Mouse (Mus musculus): ENCODE data around the gene Ank2. TPM values are rescaled to one million over a fixed set of nuclear protein-coding genes. Genes with fewer than 3 reads are reported as not detected.

Ank2 gene
- polyA plus RNA-seq, 1 experiment from 2014 or later, result 5.1 TPM

GRCm38 (mm10) chr3:126962326-126962725, 536.8 kb downstream of the Ank2 start:
- DNase-seq, result no peak
- 91% methylated on average over 8 of the region's 8 CpGs for WGBS (ENCODE audit: insufficient replicate concordance)
- no peak for ATAC-seq

GRCm38 (mm10) chr3:126952698-126953097, 546.5 kb downstream of the Ank2 start:
- H3K36me3 ChIP-seq (replicated peaks; ENCODE audit: insufficient read depth, low read length), result peaks cover 2% of the 10 kb centered on the region; the same call in 1 of the 2 replicates
- no peaks in the 10 kb centered on the region for H3K9me3 ChIP-seq (ENCODE audit: low read length)
- no peak for DNase-seq
- TF ChIP-seq EP300 (IDR thresholded peaks at IDR 0.05; ENCODE audit: low read depth), result no peak
- TF ChIP-seq CTCF (IDR thresholded peaks at IDR 0.05; ENCODE audit: low read depth), result no peak
- WGBS (ENCODE audit: insufficient replicate concordance), result 38% methylated on average over 1 of the region's 1 CpGs
- no peak overlapping the region for H3K4me3 ChIP-seq (ENCODE audit: low read depth, low read length)
- no peaks in the 10 kb centered on the region for H3K27me3 ChIP-seq (ENCODE audit: insufficient read depth, low read length)
- no peak overlapping the region for H3K27ac ChIP-seq (ENCODE audit: low read depth)
- ATAC-seq, result no peak
- H3K4me2 ChIP-seq (ENCODE audit: low read depth, low read length), result no peak overlapping the region
- no peaks in the 10 kb centered on the region for H3K4me1 ChIP-seq (ENCODE audit: insufficient read depth)
- H3K9ac ChIP-seq (replicated peaks), result no peak overlapping the region

More at GRCm38 (mm10) chr3:126962326-126962725, 536.8 kb downstream of the Ank2 start:
- TF ChIP-seq CTCF (IDR thresholded peaks at IDR 0.05; ENCODE audit: low read depth) (no peak), EP300 (IDR thresholded peaks at IDR 0.05; ENCODE audit: low read depth) (no peak)
- H3K9ac ChIP-seq (replicated peaks), result no peak overlapping the region
- H3K9me3 ChIP-seq (ENCODE audit: low read length), result no peaks in the 10 kb centered on the region
- no peak overlapping the region for H3K4me2 ChIP-seq (ENCODE audit: low read depth, low read length)
- no peaks in the 10 kb centered on the region for H3K27me3 ChIP-seq (ENCODE audit: insufficient read depth, low read length)
- peaks cover 4% of the 10 kb centered on the region; the same call in 1 of the 2 replicates for H3K36me3 ChIP-seq (replicated peaks; ENCODE audit: insufficient read depth, low read length)
- H3K4me3 ChIP-seq (ENCODE audit: low read depth, low read length), result no peak overlapping the region
- no peaks in the 10 kb centered on the region for H3K4me1 ChIP-seq (ENCODE audit: insufficient read depth)
- no peak overlapping the region for H3K27ac ChIP-seq (ENCODE audit: low read depth)

- H3K4me2 ChIP-seq (ENCODE audit: low read depth, low read length), result no peak overlapping the region
- no peaks in the 10 kb centered on the region for H3K9me3 ChIP-seq (ENCODE audit: low read length)
- H3K4me1 ChIP-seq (ENCODE audit: insufficient read depth), result no peaks in the 10 kb centered on the region
- no peak for TF ChIP-seq CTCF (IDR thresholded peaks at IDR 0.05; ENCODE audit: low read depth)
- H3K4me3 ChIP-seq (ENCODE audit: low read depth, low read length), result no peak overlapping the region
- H3K27me3 ChIP-seq (ENCODE audit: insufficient read depth, low read length), result no peaks in the 10 kb centered on the region
- H3K27ac ChIP-seq (ENCODE audit: low read depth), result no peak overlapping the region
- DNase-seq (no peak), ATAC-seq (no peak)
- H3K36me3 ChIP-seq (replicated peaks; ENCODE audit: insufficient read depth, low read length), result peaks cover 3% of the 10 kb centered on the region; the same call in 1 of the 2 replicates
- 87% methylated on average over 10 of the region's 10 CpGs for WGBS (ENCODE audit: insufficient replicate concordance)
- no peak overlapping the region for H3K9ac ChIP-seq (replicated peaks)
Observed at GRCm38 (mm10) chr3:126946591-126946990, 552.6 kb downstream of the Ank2 start.

- no peak overlapping the region for H3K4me3 ChIP-seq (ENCODE audit: low read depth, low read length)
- TF ChIP-seq EP300 (IDR thresholded peaks at IDR 0.05; ENCODE audit: low read depth) (no peak), CTCF (IDR thresholded peaks at IDR 0.05; ENCODE audit: low read depth) (no peak)
- peaks cover 3% of the 10 kb centered on the region; the same call in 1 of the 2 replicates for H3K36me3 ChIP-seq (replicated peaks; ENCODE audit: insufficient read depth, low read length)
- H3K4me2 ChIP-seq (ENCODE audit: low read depth, low read length), result no peak overlapping the region
- no peaks in the 10 kb centered on the region for H3K9me3 ChIP-seq (ENCODE audit: low read length)
- no peaks in the 10 kb centered on the region for H3K4me1 ChIP-seq (ENCODE audit: insufficient read depth)
- WGBS (ENCODE audit: insufficient replicate concordance), result 36% methylated on average over 4 of the region's 4 CpGs
- no peak for DNase-seq
- no peak for ATAC-seq
- no peak overlapping the region for H3K9ac ChIP-seq (replicated peaks)
- H3K27ac ChIP-seq (ENCODE audit: low read depth), result no peak overlapping the region
- H3K27me3 ChIP-seq (ENCODE audit: insufficient read depth, low read length), result no peaks in the 10 kb centered on the region
Observed at GRCm38 (mm10) chr3:126944838-126945237, 554.3 kb downstream of the Ank2 start.

- Histone ChIP-seq H3K9ac (replicated peaks) (no peak overlapping the region), H3K4me2 (ENCODE audit: low read depth, low read length) (no peak overlapping the region), H3K9me3 (ENCODE audit: low read length) (no peaks in the 10 kb centered on the region), H3K36me3 (replicated peaks; ENCODE audit: insufficient read depth, low read length) (peaks cover 3% of the 10 kb centered on the region; the same call in 1 of the 2 replicates), H3K4me3 (ENCODE audit: low read depth, low read length) (no peak overlapping the region), H3K27me3 (ENCODE audit: insufficient read depth, low read length) (no peaks in the 10 kb centered on the region), H3K4me1 (ENCODE audit: insufficient read depth) (no peaks in the 10 kb centered on the region), H3K27ac (ENCODE audit: low read depth) (no peak overlapping the region)
- DNase-seq (no peak), ATAC-seq (no peak)
- WGBS (ENCODE audit: insufficient replicate concordance), result 77% methylated on average over 10 of the region's 11 CpGs
- TF ChIP-seq CTCF (IDR thresholded peaks at IDR 0.05; ENCODE audit: low read depth) (no peak), EP300 (IDR thresholded peaks at IDR 0.05; ENCODE audit: low read depth) (no peak)
Observed at GRCm38 (mm10) chr3:126944081-126944480, 555.1 kb downstream of the Ank2 start.

GRCm38 (mm10) chr3:126940452-126940851, 558.7 kb downstream of the Ank2 start:
- Histone ChIP-seq H3K9me3 (ENCODE audit: low read length) (no peaks in the 10 kb centered on the region), H3K4me2 (ENCODE audit: low read depth, low read length) (no peak overlapping the region), H3K4me1 (ENCODE audit: insufficient read depth) (no peaks in the 10 kb centered on the region), H3K27ac (ENCODE audit: low read depth) (no peak overlapping the region), H3K4me3 (ENCODE audit: low read depth, low read length) (no peak overlapping the region), H3K36me3 (replicated peaks; ENCODE audit: insufficient read depth, low read length) (no peaks in the 10 kb centered on the region), H3K27me3 (ENCODE audit: insufficient read depth, low read length) (no peaks in the 10 kb centered on the region), H3K9ac (replicated peaks) (no peak overlapping the region)
- DNase-seq (no peak), ATAC-seq (peak; percentile 64; the same call in 1 of the 2 replicates)
- 57% methylated on average over 5 of the region's 5 CpGs for WGBS (ENCODE audit: insufficient replicate concordance)
- TF ChIP-seq EP300 (IDR thresholded peaks at IDR 0.05; ENCODE audit: low read depth) (no peak), CTCF (IDR thresholded peaks at IDR 0.05; ENCODE audit: low read depth) (no peak)

Data from liver, postnatal 0 days (tissue).